Mouse (Mus musculus): ENCODE data around the gene Bcr. TPM values are rescaled to one million over a fixed set of nuclear protein-coding genes. Genes with fewer than 3 reads are reported as not detected.
A peak's percentile ranks its signal among the peaks of the same experiment; 100 is the strongest.

Bcr gene
- polyA plus RNA-seq, 1 experiment from 2014 or later: 7.6 TPM

DNA sequence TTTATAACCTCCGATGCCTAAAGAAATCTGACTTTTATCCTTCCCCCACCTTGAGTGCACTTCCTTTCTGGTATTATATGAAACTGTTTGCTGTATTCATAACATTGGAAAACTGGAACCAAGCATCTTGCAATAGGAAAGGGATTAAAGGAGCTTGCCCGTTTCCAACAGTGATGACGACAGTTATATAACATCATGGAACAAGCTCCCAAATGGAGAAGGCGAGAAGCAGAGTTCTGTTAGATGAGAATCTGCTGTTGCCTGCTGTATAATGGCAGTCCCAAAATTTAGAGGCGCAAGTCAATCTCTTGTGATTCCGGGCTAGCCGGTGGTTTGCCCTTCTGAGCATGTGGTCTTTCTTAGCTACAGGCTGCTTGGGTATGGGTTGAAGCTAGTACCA lies 34.8 kb downstream of the Bcr start:
- H3K4me3 ChIP-seq (ENCODE audit: low read depth, low read length): no peak overlapping the region
- ATAC-seq (ENCODE audit: low FRiP score) (no peak), DNase-seq (ENCODE audit: low spot score, missing footprints) (no peak)
- H3K4me1 ChIP-seq (ENCODE audit: control insufficient read depth, insufficient read depth, low read length): peaks cover 29% of the 10 kb centered on the region
- no peak overlapping the region for H3K27ac ChIP-seq (ENCODE audit: low read depth, low read length)
- no peak overlapping the region for H3K9ac ChIP-seq (ENCODE audit: low read length)
- H3K27me3 ChIP-seq (ENCODE audit: control insufficient read depth, insufficient read depth, low read length): no peaks in the 10 kb centered on the region
- H3K4me2 ChIP-seq: no peak overlapping the region
- WGBS: 95% methylated on average over 7 of the region's 7 CpGs
- no peaks in the 10 kb centered on the region for H3K9me3 ChIP-seq (ENCODE audit: control insufficient read depth, low read length)
- no peaks in the 10 kb centered on the region for H3K36me3 ChIP-seq (ENCODE audit: control insufficient read depth, insufficient read depth, low read length)

DNA sequence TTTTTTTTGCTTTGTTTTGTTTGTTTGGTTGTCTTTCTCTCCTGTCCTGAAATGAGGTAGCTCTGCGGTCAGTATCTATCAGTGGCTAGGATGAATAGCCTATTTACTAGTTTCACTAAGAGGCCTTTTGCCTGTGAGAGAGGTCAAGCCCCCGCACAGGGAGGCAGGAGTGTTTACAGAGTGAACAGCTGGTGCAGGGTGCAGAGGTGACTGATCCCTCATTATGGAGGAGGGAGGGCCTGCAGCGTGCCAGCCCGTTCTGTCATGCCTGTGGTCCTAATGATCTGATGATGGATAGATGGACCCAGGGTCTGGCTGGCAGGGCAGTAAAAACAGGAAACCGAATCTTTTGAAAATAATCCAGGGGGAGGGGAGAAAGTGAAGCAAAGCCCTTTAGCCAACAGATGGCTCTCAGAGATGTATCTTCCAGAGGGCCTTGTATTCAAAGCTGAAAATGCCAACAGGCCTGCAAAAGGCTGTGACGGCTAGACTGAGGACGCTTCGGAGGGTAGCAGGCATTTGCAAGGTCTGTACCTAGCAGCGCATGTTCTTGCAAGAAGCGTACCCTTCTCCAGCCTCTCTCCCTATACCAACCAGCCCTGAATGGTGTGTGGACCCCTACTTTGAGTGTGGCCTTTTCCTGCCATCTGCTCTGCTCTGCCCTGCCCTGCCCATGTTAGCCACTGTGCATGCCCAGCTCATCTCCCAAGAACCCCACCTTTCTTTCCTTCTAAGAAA lies 38.2 kb downstream of the Bcr start:
- no peaks in the 10 kb centered on the region for H3K36me3 ChIP-seq (ENCODE audit: control insufficient read depth, insufficient read depth, low read length)
- no peaks in the 10 kb centered on the region for H3K27me3 ChIP-seq (ENCODE audit: control insufficient read depth, insufficient read depth, low read length)
- H3K27ac ChIP-seq (ENCODE audit: low read depth, low read length): no peak overlapping the region
- no peak overlapping the region for H3K9ac ChIP-seq (ENCODE audit: low read length)
- H3K4me2 ChIP-seq: no peak overlapping the region
- DNase-seq (ENCODE audit: low spot score, missing footprints): peak; percentile 87
- ATAC-seq (ENCODE audit: low FRiP score): peak; percentile 89
- no peaks in the 10 kb centered on the region for H3K9me3 ChIP-seq (ENCODE audit: control insufficient read depth, low read length)
- H3K4me3 ChIP-seq (ENCODE audit: low read depth, low read length): no peak overlapping the region
- 28% methylated on average over 10 of the region's 10 CpGs for WGBS
- peaks cover 24% of the 10 kb centered on the region for H3K4me1 ChIP-seq (ENCODE audit: control insufficient read depth, insufficient read depth, low read length)

DNA sequence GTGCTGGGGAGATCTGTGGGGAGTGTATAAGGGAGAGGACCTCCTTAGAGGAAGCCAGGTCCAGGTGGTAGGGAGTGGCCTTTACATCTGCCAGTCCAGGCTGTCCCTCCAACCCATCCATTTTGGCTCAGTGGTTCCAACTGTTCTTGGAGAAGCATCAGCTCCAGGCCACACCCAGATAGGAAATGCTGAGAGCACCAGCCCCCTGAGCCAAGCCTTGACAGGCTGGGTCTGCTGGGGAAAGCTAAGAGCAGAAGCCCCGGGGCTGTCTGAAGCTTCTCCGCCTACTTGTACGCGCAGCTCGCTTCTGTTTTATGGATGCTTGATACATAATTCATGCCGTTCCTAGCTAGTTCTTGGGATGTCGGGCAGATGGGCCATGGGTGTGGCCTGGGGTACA lies 39.9 kb downstream of the Bcr start:
- DNase-seq (ENCODE audit: low spot score, missing footprints): peak; percentile 68
- Histone ChIP-seq H3K27ac (ENCODE audit: low read depth, low read length) (no peak overlapping the region), H3K4me1 (ENCODE audit: control insufficient read depth, insufficient read depth, low read length) (peaks cover 26% of the 10 kb centered on the region)

DNA sequence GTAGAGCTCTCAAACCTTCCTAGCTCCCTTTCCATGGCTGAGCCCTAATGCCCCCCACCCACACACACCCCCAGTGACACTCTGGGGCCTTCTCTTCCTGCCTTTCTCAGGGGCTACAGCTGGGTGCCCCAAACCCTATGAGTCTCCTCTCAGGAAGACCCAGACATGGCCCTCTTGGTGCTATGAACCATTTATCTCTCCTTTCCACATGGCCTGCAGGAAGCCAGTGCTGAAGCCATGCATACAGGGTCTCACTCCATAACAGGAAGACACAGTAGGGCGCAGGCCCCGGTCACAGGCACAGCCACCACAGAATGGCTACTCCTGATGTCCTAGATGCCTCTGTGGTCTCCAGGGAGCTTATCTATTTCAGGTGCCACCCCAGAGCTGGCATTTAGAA lies 43.1 kb downstream of the Bcr start:
- Histone ChIP-seq H3K36me3 (ENCODE audit: control insufficient read depth, insufficient read depth, low read length) (no peaks in the 10 kb centered on the region), H3K9ac (ENCODE audit: low read length) (no peak overlapping the region), H3K4me2 (no peak overlapping the region), H3K27ac (ENCODE audit: low read depth, low read length) (no peak overlapping the region), H3K4me1 (ENCODE audit: control insufficient read depth, insufficient read depth, low read length) (peaks cover 21% of the 10 kb centered on the region), H3K4me3 (ENCODE audit: low read depth, low read length) (no peak overlapping the region), H3K27me3 (ENCODE audit: control insufficient read depth, insufficient read depth, low read length) (no peaks in the 10 kb centered on the region), H3K9me3 (ENCODE audit: control insufficient read depth, low read length) (no peaks in the 10 kb centered on the region)
- DNase-seq (ENCODE audit: low spot score, missing footprints): peak; percentile 59
- WGBS: 83% methylated on average over 2 of the region's 2 CpGs
- no peak for ATAC-seq (ENCODE audit: low FRiP score)

More for the DNA sequence above, 39.9 kb downstream of the Bcr start:
- Histone ChIP-seq H3K36me3 (ENCODE audit: control insufficient read depth, insufficient read depth, low read length) (no peaks in the 10 kb centered on the region), H3K9ac (ENCODE audit: low read length) (no peak overlapping the region), H3K4me3 (ENCODE audit: low read depth, low read length) (no peak overlapping the region), H3K4me2 (no peak overlapping the region), H3K9me3 (ENCODE audit: control insufficient read depth, low read length) (no peaks in the 10 kb centered on the region), H3K27me3 (ENCODE audit: control insufficient read depth, insufficient read depth, low read length) (no peaks in the 10 kb centered on the region)
- WGBS: 68% methylated on average over 7 of the region's 7 CpGs
- no peak for ATAC-seq (ENCODE audit: low FRiP score)

DNA sequence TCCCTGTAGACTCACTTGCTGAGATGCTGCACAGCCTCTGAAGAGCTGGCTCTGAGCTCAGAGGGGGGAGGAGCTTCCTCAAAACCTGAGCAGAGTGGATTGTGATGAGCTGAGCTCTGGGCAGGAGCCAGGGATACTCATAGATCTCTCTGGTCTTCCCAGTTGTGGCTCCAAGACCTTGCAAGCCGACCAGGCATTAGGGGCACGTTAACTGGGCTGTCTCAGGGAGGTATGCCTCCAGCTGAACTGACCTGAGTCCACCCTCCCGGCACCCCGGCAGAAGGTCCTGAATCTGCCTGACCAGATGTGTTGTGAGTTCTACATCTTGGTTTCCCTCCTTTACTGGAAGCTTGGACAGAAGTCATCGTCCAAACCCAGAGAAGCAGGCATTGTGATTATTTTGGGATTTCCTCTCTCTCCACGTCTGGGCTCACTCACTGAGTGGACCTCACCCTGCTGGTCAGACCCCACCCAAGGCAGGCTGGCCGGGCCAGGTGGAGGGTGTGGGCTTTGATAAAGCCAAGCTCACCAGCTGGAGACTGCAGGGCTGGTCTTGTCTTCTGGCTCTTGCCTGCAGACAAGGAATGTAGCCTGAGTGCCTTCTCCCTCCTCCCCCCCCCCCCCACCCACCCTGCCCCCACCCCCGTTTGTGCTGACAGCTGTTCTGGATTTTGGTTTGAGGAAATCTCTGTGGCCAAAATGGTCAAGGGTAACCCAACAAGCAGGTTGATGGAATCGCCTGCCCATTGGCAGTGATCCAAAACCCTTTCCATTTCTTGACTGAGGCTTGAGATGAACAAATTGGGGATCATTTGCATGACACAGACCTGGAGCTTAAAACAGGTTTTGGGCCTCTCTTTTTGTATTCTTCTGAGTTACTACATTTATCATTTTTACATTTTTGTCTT lies 44.1 kb downstream of the Bcr start:
- H3K4me1 ChIP-seq (ENCODE audit: control insufficient read depth, insufficient read depth, low read length): peaks cover 15% of the 10 kb centered on the region

DNA sequence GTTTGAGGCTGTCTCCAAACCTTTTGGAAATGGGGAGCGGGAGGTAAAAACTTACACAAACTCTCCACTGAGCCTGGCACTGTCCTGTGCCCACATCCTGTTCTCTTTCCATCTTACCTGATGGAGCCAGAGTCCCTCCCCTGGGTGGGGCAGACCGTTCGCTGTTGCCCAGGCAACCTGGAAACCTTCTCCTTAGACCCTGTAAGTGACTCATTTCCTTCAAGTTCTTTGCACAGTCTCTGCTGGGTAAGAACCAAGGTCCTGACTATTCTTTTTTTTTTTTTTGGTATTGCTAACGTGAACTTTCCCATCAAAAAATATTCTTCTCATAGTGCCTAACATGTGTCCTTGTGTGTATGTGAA lies 44.7 kb downstream of the Bcr start:
- WGBS: 82% methylated on average over 4 of the region's 4 CpGs
- Histone ChIP-seq H3K27ac (ENCODE audit: low read depth, low read length) (no peak overlapping the region), H3K4me1 (ENCODE audit: control insufficient read depth, insufficient read depth, low read length) (peaks cover 15% of the 10 kb centered on the region), H3K9ac (ENCODE audit: low read length) (no peak overlapping the region), H3K9me3 (ENCODE audit: control insufficient read depth, low read length) (no peaks in the 10 kb centered on the region), H3K4me3 (ENCODE audit: low read depth, low read length) (no peak overlapping the region), H3K4me2 (no peak overlapping the region), H3K27me3 (ENCODE audit: control insufficient read depth, insufficient read depth, low read length) (no peaks in the 10 kb centered on the region), H3K36me3 (ENCODE audit: control insufficient read depth, insufficient read depth, low read length) (no peaks in the 10 kb centered on the region)
- DNase-seq (ENCODE audit: low spot score, missing footprints) (peak; percentile 21), ATAC-seq (ENCODE audit: low FRiP score) (no peak)

More for the DNA sequence above, 44.1 kb downstream of the Bcr start:
- Histone ChIP-seq H3K4me3 (ENCODE audit: low read depth, low read length) (no peak overlapping the region), H3K27ac (ENCODE audit: low read depth, low read length) (no peak overlapping the region), H3K9me3 (ENCODE audit: control insufficient read depth, low read length) (no peaks in the 10 kb centered on the region), H3K9ac (ENCODE audit: low read length) (no peak overlapping the region), H3K4me2 (no peak overlapping the region), H3K36me3 (ENCODE audit: control insufficient read depth, insufficient read depth, low read length) (no peaks in the 10 kb centered on the region), H3K27me3 (ENCODE audit: control insufficient read depth, insufficient read depth, low read length) (no peaks in the 10 kb centered on the region)
- DNase-seq (ENCODE audit: low spot score, missing footprints) (no peak), ATAC-seq (ENCODE audit: low FRiP score) (peak; percentile 16; the same call in 1 of the 2 replicates)
- 70% methylated on average over 9 of the region's 9 CpGs for WGBS

DNA sequence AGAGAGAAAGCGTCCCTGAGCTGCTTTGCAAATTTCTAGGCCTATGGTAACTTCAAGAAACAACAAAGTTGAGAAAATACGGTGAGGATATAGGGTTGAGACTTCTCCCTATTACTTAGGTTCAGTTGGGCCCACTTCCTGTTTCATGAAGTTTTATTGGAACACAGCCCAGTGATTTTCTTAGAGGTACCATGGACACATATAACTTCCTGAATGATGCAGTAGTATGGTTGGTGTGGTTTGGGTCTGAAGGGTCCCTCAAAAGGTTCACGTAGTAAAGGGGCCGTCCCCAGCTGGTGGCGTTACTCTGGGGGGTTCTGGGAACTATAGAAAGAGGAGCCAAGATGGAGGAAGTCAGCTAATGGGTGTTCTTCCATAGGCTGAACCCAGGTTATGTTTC lies 45.3 kb downstream of the Bcr start:
- Histone ChIP-seq H3K36me3 (ENCODE audit: control insufficient read depth, insufficient read depth, low read length) (no peaks in the 10 kb centered on the region), H3K27ac (ENCODE audit: low read depth, low read length) (no peak overlapping the region), H3K4me2 (no peak overlapping the region), H3K9me3 (ENCODE audit: control insufficient read depth, low read length) (no peaks in the 10 kb centered on the region), H3K9ac (ENCODE audit: low read length) (no peak overlapping the region), H3K4me3 (ENCODE audit: low read depth, low read length) (no peak overlapping the region), H3K4me1 (ENCODE audit: control insufficient read depth, insufficient read depth, low read length) (peaks cover 15% of the 10 kb centered on the region), H3K27me3 (ENCODE audit: control insufficient read depth, insufficient read depth, low read length) (no peaks in the 10 kb centered on the region)
- ATAC-seq (ENCODE audit: low FRiP score) (no peak), DNase-seq (ENCODE audit: low spot score, missing footprints) (peak; percentile 73)
- 92% methylated on average over 5 of the region's 5 CpGs for WGBS

DNA sequence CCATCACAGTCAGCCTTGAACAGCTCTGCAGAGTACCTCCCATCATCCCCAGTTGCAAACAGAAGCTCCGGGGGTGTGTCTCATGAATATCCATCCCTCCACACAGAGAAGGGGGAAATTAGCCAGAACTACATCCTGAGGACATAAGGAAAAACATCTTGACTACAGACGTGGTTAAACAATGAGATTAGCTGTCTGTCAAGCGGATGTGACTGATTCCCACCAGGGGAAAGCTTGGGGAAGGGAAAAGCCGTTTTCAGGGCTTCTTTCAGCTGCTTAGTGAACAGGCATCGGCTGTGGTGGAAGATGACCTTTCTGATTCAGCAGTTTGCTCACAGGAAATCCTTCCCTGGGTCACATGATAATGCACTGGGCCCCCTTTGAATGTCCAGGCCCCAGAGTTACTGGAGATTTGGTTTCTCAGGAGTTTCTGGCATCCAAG lies 46.6 kb downstream of the Bcr start:
- H3K36me3 ChIP-seq (ENCODE audit: control insufficient read depth, insufficient read depth, low read length): no peaks in the 10 kb centered on the region
- peaks cover 15% of the 10 kb centered on the region for H3K4me1 ChIP-seq (ENCODE audit: control insufficient read depth, insufficient read depth, low read length)
- no peaks in the 10 kb centered on the region for H3K27me3 ChIP-seq (ENCODE audit: control insufficient read depth, insufficient read depth, low read length)
- no peak overlapping the region for H3K4me2 ChIP-seq
- H3K9me3 ChIP-seq (ENCODE audit: control insufficient read depth, low read length): no peaks in the 10 kb centered on the region
- H3K9ac ChIP-seq (ENCODE audit: low read length): no peak overlapping the region
- no peak overlapping the region for H3K27ac ChIP-seq (ENCODE audit: low read depth, low read length)
- no peak overlapping the region for H3K4me3 ChIP-seq (ENCODE audit: low read depth, low read length)
- 13% methylated on average over 5 of the region's 5 CpGs for WGBS
- peak; percentile 85 for DNase-seq (ENCODE audit: low spot score, missing footprints)
- no peak for ATAC-seq (ENCODE audit: low FRiP score)

DNA sequence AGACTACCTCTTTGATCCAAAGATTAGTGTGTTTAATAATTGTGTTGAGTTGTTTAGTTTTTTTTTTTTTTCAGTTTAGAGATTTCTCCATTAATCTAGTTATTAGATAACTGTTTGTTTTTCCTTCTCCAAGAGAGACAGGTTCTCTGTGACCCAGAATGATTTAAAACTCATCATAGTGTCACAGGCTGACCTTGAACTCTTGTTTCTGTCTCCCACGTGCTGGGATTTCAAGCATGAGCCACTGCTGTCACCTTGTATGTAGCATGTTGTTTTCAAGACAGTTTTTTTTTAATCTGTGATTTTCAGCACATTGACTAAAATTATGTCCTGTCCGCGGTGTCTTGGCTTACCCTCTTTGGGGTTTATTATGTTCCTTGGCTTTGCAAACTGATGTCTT lies 47.7 kb downstream of the Bcr start:
- Histone ChIP-seq H3K27me3 (ENCODE audit: control insufficient read depth, insufficient read depth, low read length) (no peaks in the 10 kb centered on the region), H3K4me2 (no peak overlapping the region), H3K9ac (ENCODE audit: low read length) (no peak overlapping the region), H3K9me3 (ENCODE audit: control insufficient read depth, low read length) (no peaks in the 10 kb centered on the region), H3K27ac (ENCODE audit: low read depth, low read length) (no peak overlapping the region), H3K4me3 (ENCODE audit: low read depth, low read length) (no peak overlapping the region), H3K4me1 (ENCODE audit: control insufficient read depth, insufficient read depth, low read length) (peaks cover 15% of the 10 kb centered on the region), H3K36me3 (ENCODE audit: control insufficient read depth, insufficient read depth, low read length) (no peaks in the 10 kb centered on the region)
- DNase-seq (ENCODE audit: low spot score, missing footprints) (no peak), ATAC-seq (ENCODE audit: low FRiP score) (no peak)
- 76% methylated on average over 3 of the region's 3 CpGs for whole genome bisulfite sequencing

Measured in midbrain, embryonic 11.5 days (tissue).